Mouse (Mus musculus) left cerebral cortex, postnatal 25 days (tissue): ENCODE data around the gene Hpcal1. TPM values are rescaled to one million over a fixed set of nuclear protein-coding genes. Genes with fewer than 3 reads are reported as not detected.

Experiments used
- DNase-seq, 2 experiments: peaks; one replicate each; pipeline ENCODE4 v3.0.0; 2022; ENCODE audit warnings: low spot score in 2 of 2, mixed read lengths in 1 of 2
- intact Hi-C: fragments of 180-260 bp; cut with DNase I; formaldehyde crosslinking; loops from one replicate; pipeline ENCODE4 v1.15.1; 2025
- total RNA-seq, 2 experiments: library from RNA; stranded (reverse); gene quantifications; 2 replicates each; pipeline ENCODE4 v1.2.3; 2021

Hpcal1 gene
- total RNA-seq, 2 experiments from 2014 or later = 98.4 to 99.2 TPM

GRCm38 (mm10) chr12:17732546-17732945 lies 41.9 kb downstream of the Hpcal1 start:
- DNase-seq = no peak
- intact Hi-C loops = no loop called here

GRCm38 (mm10) chr12:17733114-17733904 lies 42.7 kb downstream of the Hpcal1 start:
- DNase-seq = no peak
- intact Hi-C loops = no loop called here

DNA sequence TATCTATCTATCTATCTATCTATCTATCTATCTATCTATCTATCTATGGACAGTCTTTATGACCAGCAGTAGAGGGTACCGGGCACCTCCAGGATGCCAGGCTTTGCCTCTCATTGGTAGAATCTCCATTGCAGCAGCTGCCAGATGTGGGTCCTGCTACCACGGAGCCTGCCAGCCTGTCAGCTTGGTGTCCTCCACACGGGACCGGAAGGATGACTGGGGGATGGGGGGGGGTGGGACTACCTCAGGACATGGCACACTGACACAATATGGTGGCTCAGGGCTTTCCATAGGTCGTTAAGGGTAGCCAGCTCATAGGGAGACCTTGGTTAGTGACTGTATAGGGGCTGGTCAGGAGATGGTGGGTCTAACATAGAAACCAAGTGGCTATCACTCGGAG lies 45.7 kb downstream of the Hpcal1 start:
- DNase-seq = no peak
- intact Hi-C loops = no loop called here

GRCm38 (mm10) chr12:17736859-17737577 lies 46.4 kb downstream of the Hpcal1 start:
- intact Hi-C loops = no loop called here

GRCm38 (mm10) chr12:17737808-17738207 lies 47.2 kb downstream of the Hpcal1 start:
- intact Hi-C loops = no loop called here
- no peak for DNase-seq

More at GRCm38 (mm10) chr12:17736859-17737577, 46.4 kb downstream of the Hpcal1 start:
- DNase-seq = no peak

DNA sequence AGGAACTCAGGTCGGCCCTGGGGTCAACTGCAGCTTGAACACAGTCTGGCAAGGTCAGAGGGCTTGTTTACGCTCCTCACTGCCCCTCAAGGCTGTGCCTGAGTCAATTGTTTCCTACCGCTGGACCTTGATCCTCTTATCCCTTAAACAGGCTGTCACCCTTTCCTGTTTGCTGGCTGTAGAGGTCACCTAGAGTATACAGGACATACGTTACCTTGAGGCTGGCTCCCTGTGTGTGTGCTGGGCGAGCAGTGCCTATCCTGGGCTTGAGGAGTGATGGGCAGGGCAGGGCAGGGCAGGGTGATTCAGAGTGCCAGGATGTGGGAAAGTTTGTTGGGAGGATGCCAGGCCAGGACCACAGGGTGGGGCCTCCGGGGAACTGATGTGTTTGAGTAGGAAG lies 47.8 kb downstream of the Hpcal1 start:
- intact Hi-C loops = no loop called here
- no peak for DNase-seq

DNA sequence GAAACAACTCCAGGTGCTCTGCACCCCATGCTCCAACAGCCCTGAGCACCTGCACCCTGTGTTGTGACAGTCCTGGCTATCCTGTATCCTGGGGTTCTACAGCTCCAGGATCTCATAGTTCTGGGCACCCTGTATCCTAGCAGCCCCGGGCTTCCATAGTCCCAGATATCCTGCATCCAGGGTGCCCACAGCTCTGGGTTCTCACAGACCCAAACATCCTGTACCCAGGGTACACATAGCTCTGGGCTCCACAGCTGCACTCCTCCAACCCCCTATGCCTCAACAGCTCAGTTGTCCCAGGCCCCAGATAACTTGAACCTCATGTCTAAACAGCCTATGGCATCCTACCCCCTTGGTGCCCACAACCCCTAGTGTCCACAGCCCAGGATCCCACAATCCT lies 49.6 kb downstream of the Hpcal1 start:
- intact Hi-C loops = no loop called here
- DNase-seq = no peak

- peak; percentile 17 to 28 for DNase-seq
- intact Hi-C loops = no loop called here
Observed at GRCm38 (mm10) chr12:17741637-17742364, 51.1 kb downstream of the Hpcal1 start.

DNA sequence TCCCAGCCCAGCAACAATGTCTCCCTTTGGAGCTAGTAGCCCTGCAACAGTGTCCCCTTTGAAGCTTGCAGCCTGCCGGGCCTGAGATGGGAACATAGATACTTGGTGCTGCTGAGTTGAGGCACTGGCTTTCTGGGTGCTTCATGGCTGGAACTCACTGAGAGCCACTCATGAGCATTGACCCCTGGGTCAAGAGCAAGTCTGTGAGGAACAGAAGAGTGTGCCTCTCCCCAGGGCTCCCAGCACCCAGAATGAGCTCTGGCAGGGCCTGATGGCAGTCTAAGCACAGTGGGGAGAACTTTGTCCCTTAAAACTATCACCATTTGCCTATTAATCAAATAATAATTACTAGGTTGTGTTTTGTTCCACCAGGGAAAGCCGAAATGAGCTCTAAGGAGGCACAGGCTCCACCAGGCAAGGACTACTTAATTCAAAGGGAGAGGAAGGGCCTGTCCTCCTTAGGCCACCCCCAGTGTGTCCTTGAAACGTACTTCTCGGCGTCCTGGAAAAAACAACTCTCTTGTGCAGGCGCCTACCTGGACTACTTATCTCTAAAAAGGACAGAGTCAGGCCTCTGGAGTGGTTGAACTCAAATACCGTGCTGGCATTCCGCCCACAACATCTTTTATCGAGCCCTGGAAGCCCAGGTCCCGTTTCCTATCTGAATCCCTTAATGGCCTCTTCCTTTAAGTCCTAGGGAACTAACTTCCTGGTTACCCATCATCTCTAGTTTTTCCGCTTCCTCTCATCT lies 52.1 kb downstream of the Hpcal1 start:
- intact Hi-C loops = no loop called here
- DNase-seq = no peak

DNA sequence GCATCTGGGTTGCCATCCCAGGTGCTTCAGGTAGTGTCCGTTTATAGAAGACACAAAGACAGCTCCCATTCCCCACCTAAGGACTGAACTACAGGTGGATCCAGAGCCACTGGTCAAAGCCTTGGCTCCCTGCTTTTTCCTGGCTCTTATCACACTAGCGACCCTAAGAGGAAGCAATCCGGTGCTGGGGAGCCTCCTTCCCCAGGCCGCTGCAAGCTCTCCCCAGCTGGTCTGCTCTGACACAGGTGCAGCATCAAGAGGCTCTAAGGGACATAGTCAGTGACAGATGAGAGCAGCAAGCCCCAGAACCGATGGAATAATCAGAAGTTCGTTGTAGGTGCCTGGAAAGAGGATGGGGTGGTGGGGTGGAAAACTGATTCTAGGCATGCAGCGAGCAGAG lies 54.8 kb downstream of the Hpcal1 start:
- no peak for DNase-seq
- intact Hi-C loops = no loop called here

GRCm38 (mm10) chr12:17746725-17747124 lies 56.1 kb downstream of the Hpcal1 start:
- intact Hi-C loops = no loop called here
- peak in 1 of 2 experiments; percentile 60 for DNase-seq

GRCm38 (mm10) chr12:17747191-17748154 lies 56.8 kb downstream of the Hpcal1 start:
- intact Hi-C loops = no loop called here
- DNase-seq = no peak

DNA sequence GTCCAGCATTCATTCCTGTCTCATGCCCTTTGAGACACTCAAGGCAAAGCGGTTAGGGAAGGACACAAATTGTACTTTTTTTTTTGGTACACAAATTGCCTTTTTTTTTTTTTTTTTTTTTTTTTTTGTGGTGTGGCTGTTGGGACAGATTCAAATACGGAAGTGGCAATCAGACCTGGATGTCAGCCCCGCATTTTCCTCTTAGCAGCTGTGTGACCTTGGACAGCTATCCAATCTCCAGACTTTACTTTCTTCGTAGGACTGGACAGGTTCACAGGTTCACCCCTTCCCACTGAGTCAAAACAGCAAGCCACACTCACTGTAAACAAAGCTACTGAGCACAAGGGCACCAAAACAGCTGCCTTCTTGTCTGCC lies 57.5 kb downstream of the Hpcal1 start:
- DNase-seq = no peak
- intact Hi-C loops = no loop called here

DNA sequence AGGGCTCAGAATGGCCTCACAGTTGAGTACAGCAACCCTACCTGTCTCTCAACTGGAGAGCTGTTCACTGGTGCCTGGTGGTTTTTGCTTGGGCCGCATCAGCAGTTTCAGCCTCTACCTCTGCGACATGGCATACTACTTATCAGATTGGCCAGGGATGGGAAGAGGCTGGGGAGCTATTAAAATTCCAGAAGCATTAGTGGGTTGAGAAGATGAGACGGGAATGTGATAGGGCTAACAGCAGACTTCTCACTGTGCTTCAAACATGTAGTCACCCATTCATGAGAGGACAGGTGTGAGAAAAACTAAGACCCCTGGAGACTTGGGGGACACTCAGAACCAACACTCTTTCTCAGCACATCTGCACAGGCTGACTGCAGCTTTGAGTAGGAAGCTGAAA lies 59.1 kb downstream of the Hpcal1 start:
- DNase-seq = no peak
- intact Hi-C loops = loop anchor here (2.0 kb wide), 1 partner anchor 21 kb away; no protein-coding TSS in a partner anchor

DNA sequence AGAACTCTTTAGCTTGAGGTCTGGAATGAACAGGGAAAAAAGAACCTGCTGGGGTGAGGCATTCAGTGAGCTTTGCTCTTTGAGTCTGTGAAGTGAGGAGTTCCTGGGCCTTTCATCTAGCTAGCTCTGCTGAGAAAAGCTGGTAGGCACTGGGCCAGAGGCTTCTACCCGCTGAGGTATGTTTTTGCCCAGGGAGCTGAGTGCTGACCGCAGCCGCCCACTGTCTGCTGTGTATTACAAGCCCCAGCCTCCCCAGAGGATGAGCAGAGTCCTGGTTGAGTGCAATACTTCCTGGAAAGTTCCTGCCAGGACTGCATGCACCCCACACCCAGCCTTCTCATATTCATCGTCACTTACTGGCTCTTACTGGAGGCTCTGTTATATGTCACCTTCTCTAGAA lies 59.8 kb downstream of the Hpcal1 start:
- intact Hi-C loops = loop anchor here (2.0 kb wide), 1 partner anchor 20 kb away; no protein-coding TSS in a partner anchor

DNA sequence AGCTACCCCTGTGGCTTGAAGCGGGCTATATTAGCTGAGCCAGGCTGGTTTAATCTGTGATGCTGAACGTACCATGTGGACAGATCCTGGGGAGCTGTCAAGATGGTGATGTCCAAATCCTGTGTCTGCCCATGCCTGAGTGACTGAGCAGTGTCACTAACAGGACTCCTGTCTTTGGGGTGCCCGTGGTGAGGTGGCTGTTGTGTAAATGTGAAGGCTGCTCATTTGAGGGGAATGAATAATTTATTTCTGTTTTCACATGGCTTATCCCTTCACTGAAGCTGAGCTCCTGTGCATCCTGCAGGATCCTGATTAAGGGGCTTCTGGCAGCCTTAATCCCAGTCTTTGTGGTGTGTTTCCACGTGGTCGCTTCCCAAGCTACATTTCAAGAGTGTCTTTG lies 62.2 kb downstream of the Hpcal1 start:
- intact Hi-C loops = no loop called here
- no peak for DNase-seq

More for the DNA sequence above, 59.8 kb downstream of the Hpcal1 start:
- peak in 1 of 2 experiments; percentile 12 for DNase-seq

GRCm38 (mm10) chr12:17754771-17755170 lies 64.1 kb downstream of the Hpcal1 start:
- no peak for DNase-seq
- intact Hi-C loops = no loop called here

DNA sequence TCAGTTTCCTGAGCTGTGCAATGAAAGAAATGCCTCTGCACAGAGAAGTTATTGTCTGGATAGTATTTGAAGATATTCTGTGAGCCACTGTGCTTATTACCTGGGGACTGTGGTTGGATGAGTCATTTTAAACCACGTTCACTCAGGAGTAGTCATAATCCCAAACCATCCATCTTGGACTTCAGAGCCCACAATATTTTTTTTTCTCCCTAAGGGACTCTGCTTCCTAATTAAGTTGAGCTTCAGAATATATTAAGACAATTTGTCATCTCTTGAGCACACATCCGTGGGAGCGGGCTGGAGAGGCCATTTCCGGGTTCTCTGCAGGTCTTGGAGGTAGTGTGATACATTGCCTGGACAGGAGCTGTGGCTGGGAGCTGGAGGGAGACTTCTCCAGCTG lies 66.2 kb downstream of the Hpcal1 start:
- no peak for DNase-seq
- intact Hi-C loops = no loop called here
